Mouse (Mus musculus) brain, embryonic 18.5 days (tissue): Measurements from ENCODE around the gene Lingo2.
A peak's percentile ranks its signal among the peaks of the same experiment; 100 is the strongest.

ENCODE experiments used
- DNase-seq: peaks from one replicate; pipeline ENCODE4 v3.0.0-alpha.2; 2012; ENCODE audit warnings: low read depth, low spot score

Gene Lingo2

GRCm38 (mm10) chr4:35846518-35846917 is 1105.0 kb downstream of the Lingo2 start:
- peak; percentile 6 for DNase-seq

- DNase-seq: peak; percentile 58
Observed at GRCm38 (mm10) chr4:35845140-35845539, 1106.4 kb downstream of the Lingo2 start.

- peak; percentile 14 for DNase-seq
Observed at GRCm38 (mm10) chr4:35844518-35844917, 1107.0 kb downstream of the Lingo2 start.

GRCm38 (mm10) chr4:35823322-35823870 is 1128.2 kb downstream of the Lingo2 start:
- DNase-seq: peak; percentile 26

GRCm38 (mm10) chr4:35820701-35821100 is 1130.8 kb downstream of the Lingo2 start:
- DNase-seq: no peak

- DNase-seq: no peak
Observed at GRCm38 (mm10) chr4:35814698-35815097, 1136.8 kb downstream of the Lingo2 start.

- DNase-seq: no peak
Observed at GRCm38 (mm10) chr4:35807497-35808210, 1143.9 kb downstream of the Lingo2 start.

- no peak for DNase-seq
Observed at GRCm38 (mm10) chr4:35806881-35807464, 1144.6 kb downstream of the Lingo2 start.

GRCm38 (mm10) chr4:35784255-35784921 is 1167.2 kb downstream of the Lingo2 start:
- no peak for DNase-seq

- no peak for DNase-seq
Observed at GRCm38 (mm10) chr4:35770810-35771209, 1180.7 kb downstream of the Lingo2 start.

- no peak for DNase-seq
Observed at GRCm38 (mm10) chr4:35766905-35767304, 1184.6 kb downstream of the Lingo2 start.

GRCm38 (mm10) chr4:35761181-35761580 is 1190.4 kb downstream of the Lingo2 start:
- DNase-seq: no peak

GRCm38 (mm10) chr4:35752121-35752860 is 1199.3 kb downstream of the Lingo2 start:
- DNase-seq: no peak

- DNase-seq: peak; percentile 22
Observed at GRCm38 (mm10) chr4:35746693-35747092, 1204.9 kb downstream of the Lingo2 start.

GRCm38 (mm10) chr4:35724774-35725173 is 1226.8 kb downstream of the Lingo2 start:
- DNase-seq: no peak

- no peak for DNase-seq
Observed at GRCm38 (mm10) chr4:35704126-35704525, 1247.4 kb downstream of the Lingo2 start.

GRCm38 (mm10) chr4:35702661-35703060 is 1248.9 kb downstream of the Lingo2 start:
- DNase-seq: no peak

- DNase-seq: no peak
Observed at GRCm38 (mm10) chr4:35695137-35695522, 1256.4 kb downstream of the Lingo2 start.

- no peak for DNase-seq
Observed at GRCm38 (mm10) chr4:35694360-35695136, 1257.0 kb downstream of the Lingo2 start.

- DNase-seq: no peak
Observed at GRCm38 (mm10) chr4:35690521-35690920, 1261.0 kb downstream of the Lingo2 start.
